Mouse (Mus musculus) neural tube, embryonic 13.5 days (tissue): ENCODE measurements around the gene Eef2k. TPM values are rescaled to one million over a fixed set of nuclear protein-coding genes. Genes with fewer than 3 reads are reported as not detected.
A peak's percentile ranks its signal among the peaks of the same experiment; 100 is the strongest.

ENCODE experiments used
- ATAC-seq: fragments of 200-750 bp; cut with Nextera tagmentation; 2 replicates; pipeline ENCODE4 v1.8.0; 2017; ENCODE audit warnings: low read depth, mild to moderate bottlenecking, moderate TSS enrichment, moderate library complexity
- H3K27ac ChIP-seq: fragments of 300-500 bp; sonication (generic); replicated peaks from 2 replicates; pipeline ENCODE4 v1.5.1; 2015; ENCODE audit warnings: moderate library complexity, mild to moderate bottlenecking, inconsistent platforms
- H3K27me3 ChIP-seq: fragments of 300-500 bp; sonication (generic); 2 replicates; pipeline ENCODE4 v1.6.1; 2015; ENCODE audit warnings: mild to moderate bottlenecking, inconsistent platforms
- H3K36me3 ChIP-seq: fragments of 300-500 bp; sonication (generic); 2 replicates; pipeline ENCODE4 v1.6.1; 2015; ENCODE audit warnings: mild to moderate bottlenecking, inconsistent platforms
- H3K4me1 ChIP-seq: fragments of 300-500 bp; sonication (generic); replicated peaks from 2 replicates; pipeline ENCODE4 v1.6.1; 2015; ENCODE audit warnings: inconsistent platforms
- H3K4me2 ChIP-seq: fragments of 300-500 bp; sonication (generic); 2 replicates; pipeline ENCODE4 v1.6.1; 2015; ENCODE audit warnings: inconsistent platforms, mild to moderate bottlenecking, moderate library complexity
- H3K4me3 ChIP-seq: fragments of 300-500 bp; sonication (generic); 2 replicates; pipeline ENCODE4 v1.5.1; 2015; ENCODE audit warnings: mild to moderate bottlenecking, inconsistent platforms
- H3K9ac ChIP-seq: fragments of 300-500 bp; sonication (generic); 2 replicates; pipeline ENCODE4 v1.6.1; 2015; ENCODE audit warnings: moderate library complexity, mild to moderate bottlenecking, inconsistent platforms
- H3K9me3 ChIP-seq: fragments of 300-500 bp; sonication (generic); 2 replicates; pipeline ENCODE4 v1.6.1; 2016; ENCODE audit warnings: inconsistent platforms
- WGBS: fragments of 180-500 bp; shearing (Covaris S2); methylation state at CpG from one replicate; pipeline ENCODE4 v1.1.7; 2015; 5-methylcytosine and 5-hydroxymethylcytosine counted together
- polyA plus RNA-seq: library from polyadenylated mRNA; unstranded; fragments of >200 nt; fragmentation: Nextera tagmentation; extraction: Ambion mirVana; gene quantifications from 2 replicates; pipeline ENCODE4 v1.2.1, GENCODE M21; 2015

The Eef2k gene
- polyA plus RNA-seq, 1 experiment from 2014 or later, result 29.2 TPM

DNA sequence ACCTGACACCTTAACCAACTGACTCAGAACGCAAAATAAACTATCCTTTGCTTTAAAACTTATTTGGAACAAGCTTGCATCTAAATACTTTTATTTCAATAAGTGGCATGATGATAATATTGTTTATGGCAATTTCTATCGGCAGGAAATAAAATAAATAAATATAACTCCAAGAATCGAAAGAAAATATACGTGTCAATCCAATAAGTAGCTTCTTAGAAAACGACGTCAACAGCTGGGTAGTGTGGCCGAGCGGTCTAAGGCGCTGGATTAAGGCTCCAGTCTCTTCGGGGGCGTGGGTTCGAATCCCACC is 74.6 kb downstream of the Eef2k start:
- Histone ChIP-seq H3K4me2 (peak overlapping the region; percentile 30), H3K27me3 (no peaks in the 10 kb centered on the region), H3K4me1 (peaks cover 23% of the 10 kb centered on the region), H3K9ac (no peak overlapping the region), H3K27ac (no peak overlapping the region), H3K36me3 (no peaks in the 10 kb centered on the region), H3K9me3 (no peaks in the 10 kb centered on the region), H3K4me3 (peak overlapping the region; percentile 96)
- ATAC-seq, result peak; percentile 88
- WGBS, result 9% methylated on average over 12 of the region's 12 CpGs

DNA sequence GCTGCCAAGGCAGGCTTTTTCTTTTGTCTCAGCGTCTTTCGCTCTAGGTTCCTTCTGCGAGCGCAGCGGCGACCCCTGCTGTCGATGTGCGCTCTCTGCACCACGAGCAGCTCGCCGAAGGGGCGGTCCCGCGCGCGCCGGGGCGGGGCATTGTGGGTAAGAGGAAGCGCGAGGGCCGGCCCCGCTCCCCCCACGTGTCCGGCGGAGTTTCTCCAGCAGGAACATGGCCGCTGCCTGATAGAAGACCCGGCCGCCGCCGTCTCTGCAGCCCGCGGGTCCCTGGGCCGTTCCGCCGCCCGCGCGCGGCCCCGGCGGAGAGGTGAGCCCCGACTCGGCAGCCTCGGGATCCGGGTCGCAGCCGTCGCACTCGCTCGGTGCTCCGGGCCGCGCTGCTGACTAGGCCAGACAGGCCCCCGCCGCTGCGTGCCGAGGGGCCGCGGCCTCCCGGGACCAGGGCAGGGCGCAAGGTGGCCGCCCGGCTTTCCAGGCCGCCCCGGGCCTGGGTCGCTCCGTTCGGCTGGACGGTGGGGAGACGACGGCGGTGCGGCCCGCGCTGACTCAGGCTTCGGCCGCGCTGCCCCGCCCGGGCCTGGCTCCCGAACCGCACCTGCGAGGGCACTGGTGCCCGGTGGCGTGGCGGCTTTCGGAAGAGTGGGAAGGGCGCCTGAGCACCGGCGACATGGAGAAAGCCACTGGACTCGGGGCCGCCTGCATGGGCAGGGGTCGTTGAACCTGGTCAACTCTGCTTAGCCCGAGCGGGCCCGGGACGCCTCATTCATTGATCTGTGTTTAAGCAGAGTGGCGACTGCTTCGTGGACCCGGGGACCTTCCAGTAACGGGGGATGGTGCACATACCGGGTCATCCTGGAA is 75.2 kb downstream of the Eef2k start, which contains the start of gene Polr3e:
Polr3e (plus strand) TSS at position 153 of the 870 bp plus-strand sequence.
- peak within 1 kb of the TSS; percentile 96 for H3K4me3 ChIP-seq
- under 1% methylated on average over 102 of the region's 102 CpGs for WGBS
- peak within 1 kb of the TSS; percentile 84 for H3K27ac ChIP-seq
- H3K36me3 ChIP-seq, result no peaks in the 10 kb centered on the region
- no peaks in the 10 kb centered on the region for H3K9me3 ChIP-seq
- H3K4me1 ChIP-seq, result peaks cover 23% of the 10 kb centered on the region
- ATAC-seq, result peak; percentile 95
- H3K9ac ChIP-seq, result peak within 1 kb of the TSS; percentile 93
- peak within 1 kb of the TSS; percentile 68 for H3K4me2 ChIP-seq
- H3K27me3 ChIP-seq, result no peaks in the 10 kb centered on the region

DNA sequence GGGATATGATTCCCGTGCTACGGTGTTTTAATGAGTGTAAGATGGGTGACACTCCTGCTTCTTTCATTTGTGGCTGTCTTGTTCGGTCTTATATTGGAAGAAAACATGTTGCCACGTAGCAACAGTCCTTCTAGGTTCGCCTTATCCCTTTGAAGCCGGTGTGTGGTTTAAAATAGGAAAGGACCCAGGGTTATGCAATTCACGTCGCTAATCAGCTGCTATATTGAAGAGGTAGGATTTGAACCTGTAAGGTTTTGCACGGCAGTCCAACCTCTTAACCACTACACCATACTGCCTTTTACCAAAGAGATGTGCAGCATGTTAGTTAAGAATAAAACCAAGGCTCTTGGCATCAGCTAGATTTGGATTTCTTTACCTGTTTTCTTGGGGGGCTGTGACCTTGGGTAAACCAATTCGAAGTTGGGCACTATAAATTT is 75.9 kb downstream of the Eef2k start:
- Histone ChIP-seq H3K36me3 (0 out of 2 replicates have a peak, but pooled peaks cover 5% of the 10 kb centered on the region), H3K4me1 (peaks cover 23% of the 10 kb centered on the region), H3K9ac (peak overlapping the region; percentile 93), H3K27ac (peak overlapping the region; percentile 84), H3K4me3 (peak overlapping the region; percentile 96), H3K27me3 (no peaks in the 10 kb centered on the region), H3K4me2 (peak overlapping the region; percentile 68), H3K9me3 (no peaks in the 10 kb centered on the region)
- ATAC-seq, result peak; percentile 44
- 6% methylated on average over 10 of the region's 10 CpGs for WGBS

DNA sequence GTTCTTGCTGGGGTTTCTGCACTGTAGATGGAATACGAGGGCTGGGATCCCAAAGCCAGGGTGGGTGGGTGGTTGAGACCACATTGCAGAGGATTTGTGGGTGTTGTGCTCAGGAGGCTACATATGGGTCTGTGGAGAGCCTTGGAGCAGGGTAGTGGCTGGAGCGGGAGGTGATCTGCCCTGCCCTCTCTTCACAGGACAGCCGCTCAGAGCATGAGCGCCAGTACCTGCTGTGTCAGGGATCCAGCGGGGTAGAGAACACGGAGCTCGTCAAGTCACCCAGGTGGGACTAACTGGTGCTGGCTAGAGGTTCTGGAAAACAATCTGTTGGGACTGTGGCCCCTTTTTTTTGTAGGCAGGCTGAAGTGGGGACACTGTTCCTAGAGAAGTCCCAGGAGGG is 90.5 kb downstream of the Eef2k start:
- H3K27me3 ChIP-seq, result no peaks in the 10 kb centered on the region
- H3K4me3 ChIP-seq, result no peak overlapping the region
- no peaks in the 10 kb centered on the region for H3K9me3 ChIP-seq
- H3K36me3 ChIP-seq, result peaks cover 92% of the 10 kb centered on the region
- no peaks in the 10 kb centered on the region for H3K4me1 ChIP-seq
- no peak overlapping the region for H3K9ac ChIP-seq
- no peak overlapping the region for H3K27ac ChIP-seq
- no peak overlapping the region for H3K4me2 ChIP-seq
- WGBS, result 97% methylated on average over 7 of the region's 7 CpGs
- no peak for ATAC-seq

DNA sequence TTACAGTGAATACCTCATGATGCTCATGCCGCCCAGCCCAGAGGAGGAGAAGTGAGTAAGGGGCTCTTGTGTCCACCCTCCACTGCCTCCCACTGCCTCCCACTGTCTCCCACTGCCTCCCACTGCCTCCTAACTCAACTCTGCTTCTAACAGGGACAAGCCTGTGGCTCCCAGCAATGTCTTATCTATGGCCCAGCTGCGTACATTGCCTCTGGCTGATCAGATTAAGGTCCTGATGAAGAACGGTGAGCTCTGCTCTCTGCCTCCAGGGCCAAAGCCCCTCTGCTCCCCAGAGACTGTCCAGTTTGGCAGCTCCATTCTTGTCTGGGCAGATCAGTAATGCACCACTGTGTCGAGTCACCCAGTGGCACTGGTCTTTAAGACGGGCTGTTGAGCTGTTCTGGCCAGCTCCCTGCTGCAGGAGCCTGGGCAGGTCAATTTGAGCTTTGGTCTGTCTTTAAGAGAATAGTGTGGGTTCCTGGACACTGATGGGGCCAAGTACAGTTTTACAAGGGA is 91.1 kb downstream of the Eef2k start:
- Histone ChIP-seq H3K4me2 (no peak overlapping the region), H3K9me3 (no peaks in the 10 kb centered on the region), H3K27ac (no peak overlapping the region), H3K9ac (no peak overlapping the region), H3K4me1 (no peaks in the 10 kb centered on the region), H3K4me3 (no peak overlapping the region), H3K36me3 (peaks cover 92% of the 10 kb centered on the region), H3K27me3 (no peaks in the 10 kb centered on the region)
- no peak for ATAC-seq
- 86% methylated on average over 4 of the region's 5 CpGs for WGBS

DNA sequence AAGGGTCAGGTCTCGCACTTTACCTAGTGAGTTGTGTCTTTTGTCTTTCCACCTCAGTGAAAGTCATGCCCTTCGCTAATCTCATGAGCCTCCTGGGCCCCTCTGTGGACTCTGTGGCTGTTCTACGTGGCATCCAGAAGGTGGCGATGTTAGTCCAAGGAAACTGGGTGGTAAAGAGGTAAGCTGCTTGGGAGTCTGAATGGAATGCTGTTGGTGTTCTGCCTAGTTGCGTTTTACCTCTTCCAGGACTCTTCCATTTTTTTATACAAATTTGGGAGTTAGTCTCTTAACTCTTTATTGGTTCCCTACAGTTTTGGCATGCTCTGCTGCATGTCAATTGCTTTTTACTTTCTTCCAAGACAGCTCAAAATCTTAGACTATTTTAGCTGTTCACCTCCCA is 92.1 kb downstream of the Eef2k start:
- Histone ChIP-seq H3K27me3 (no peaks in the 10 kb centered on the region), H3K4me2 (no peak overlapping the region), H3K4me1 (no peaks in the 10 kb centered on the region), H3K9ac (no peak overlapping the region), H3K9me3 (no peaks in the 10 kb centered on the region), H3K27ac (no peak overlapping the region), H3K36me3 (peaks cover 92% of the 10 kb centered on the region), H3K4me3 (no peak overlapping the region)
- ATAC-seq, result no peak
- 42% methylated on average over 5 of the region's 5 CpGs for WGBS

DNA sequence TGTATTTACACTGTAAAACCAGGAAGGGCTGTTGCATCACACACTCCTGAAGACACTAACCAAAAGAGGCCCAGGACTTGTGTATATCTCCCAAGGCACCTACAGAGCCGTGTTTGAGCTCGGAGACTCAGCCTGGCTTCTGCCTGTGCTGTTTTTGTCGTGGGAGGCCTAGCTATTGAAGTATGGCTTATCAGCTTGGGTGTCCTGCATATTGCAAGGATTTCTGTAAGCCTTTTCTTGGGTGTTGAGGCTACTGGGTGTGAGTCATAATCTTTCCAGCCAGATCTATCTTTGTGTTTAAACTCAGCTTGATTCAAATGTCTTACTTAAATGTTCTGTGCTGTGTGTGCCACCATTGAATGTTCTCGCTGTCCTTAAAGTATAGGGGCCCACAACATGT is 93.9 kb downstream of the Eef2k start:
- no peak overlapping the region for H3K4me2 ChIP-seq
- no peak overlapping the region for H3K27ac ChIP-seq
- H3K36me3 ChIP-seq, result peaks cover 94% of the 10 kb centered on the region
- no peaks in the 10 kb centered on the region for H3K9me3 ChIP-seq
- no peak overlapping the region for H3K4me3 ChIP-seq
- H3K4me1 ChIP-seq, result no peaks in the 10 kb centered on the region
- H3K27me3 ChIP-seq, result no peaks in the 10 kb centered on the region
- no peak for ATAC-seq
- H3K9ac ChIP-seq, result no peak overlapping the region
- WGBS, result 89% methylated on average over 4 of the region's 4 CpGs

DNA sequence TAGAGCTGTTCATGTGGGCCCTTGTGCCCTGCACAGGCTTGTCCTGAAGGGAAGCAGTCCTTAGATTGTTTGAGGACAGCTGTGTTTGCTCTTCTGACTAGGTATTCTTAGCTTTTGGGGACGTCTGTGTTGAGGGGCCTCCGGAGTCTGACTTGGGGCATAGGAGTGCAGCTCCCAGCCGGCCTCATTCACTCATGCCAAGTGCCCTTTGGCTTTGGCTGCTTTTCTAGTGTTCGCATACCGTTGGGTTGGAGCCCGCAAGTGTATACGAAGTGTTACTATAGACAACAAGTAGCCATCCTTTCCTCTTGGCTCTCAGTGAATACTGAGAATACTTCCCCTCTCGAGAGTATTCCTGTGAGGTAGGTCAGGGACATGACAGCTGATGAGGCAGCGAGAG is 95.6 kb downstream of the Eef2k start:
- H3K27me3 ChIP-seq, result no peaks in the 10 kb centered on the region
- H3K9me3 ChIP-seq, result no peaks in the 10 kb centered on the region
- H3K9ac ChIP-seq, result no peak overlapping the region
- H3K4me3 ChIP-seq, result no peak overlapping the region
- WGBS, result 91% methylated on average over 9 of the region's 9 CpGs
- no peak overlapping the region for H3K4me2 ChIP-seq
- peaks cover 94% of the 10 kb centered on the region for H3K36me3 ChIP-seq
- no peak for ATAC-seq
- H3K27ac ChIP-seq, result no peak overlapping the region
- no peaks in the 10 kb centered on the region for H3K4me1 ChIP-seq

DNA sequence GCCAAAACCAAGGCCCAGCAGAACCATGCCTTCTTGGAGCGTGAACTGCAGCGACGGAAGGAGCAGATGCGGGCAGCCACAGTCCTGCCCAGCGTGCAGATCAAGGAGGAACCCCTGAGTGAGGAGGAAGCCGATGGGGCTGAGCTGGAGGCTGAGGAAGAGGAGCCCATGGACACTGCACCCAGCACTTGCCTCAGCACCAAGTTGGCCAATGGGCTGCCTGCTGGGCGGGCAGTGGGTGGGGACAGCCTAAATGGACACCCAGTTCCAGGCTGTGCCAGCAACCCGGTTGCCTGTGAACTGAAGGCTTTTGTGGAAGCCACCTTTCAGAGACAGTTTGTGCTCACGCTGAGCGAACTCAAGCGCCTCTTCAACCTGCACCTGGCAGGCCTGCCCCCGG is 97.7 kb downstream of the Eef2k start:
- Histone ChIP-seq H3K4me2 (no peak overlapping the region), H3K4me1 (no peaks in the 10 kb centered on the region), H3K4me3 (no peak overlapping the region), H3K27ac (no peak overlapping the region), H3K27me3 (no peaks in the 10 kb centered on the region), H3K9me3 (no peaks in the 10 kb centered on the region), H3K36me3 (peaks cover 91% of the 10 kb centered on the region), H3K9ac (no peak overlapping the region)
- WGBS, result 92% methylated on average over 12 of the region's 12 CpGs
- no peak for ATAC-seq

DNA sequence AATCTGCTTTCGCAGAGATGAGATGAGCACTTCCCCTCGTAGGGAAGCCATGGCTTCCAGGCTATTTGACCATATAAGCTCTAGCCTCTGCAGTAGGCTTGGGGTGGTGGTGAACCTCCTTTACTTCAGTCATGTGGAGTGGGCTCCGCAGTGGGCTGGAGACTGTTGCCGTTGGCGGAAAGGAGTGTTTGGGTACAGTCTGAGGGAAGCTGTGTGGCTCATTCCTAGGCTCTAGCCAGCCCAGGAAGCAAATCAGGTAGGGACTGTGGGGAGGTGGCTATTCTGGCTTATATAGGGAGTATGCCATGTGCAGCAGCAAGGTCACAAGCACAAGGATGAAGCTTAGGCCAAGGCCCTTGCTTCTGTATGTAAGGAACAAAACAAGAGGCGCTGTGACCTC is 98.6 kb downstream of the Eef2k start:
- no peak overlapping the region for H3K27ac ChIP-seq
- no peaks in the 10 kb centered on the region for H3K9me3 ChIP-seq
- no peak overlapping the region for H3K4me3 ChIP-seq
- no peak overlapping the region for H3K4me2 ChIP-seq
- H3K27me3 ChIP-seq, result no peaks in the 10 kb centered on the region
- H3K4me1 ChIP-seq, result no peaks in the 10 kb centered on the region
- peaks cover 89% of the 10 kb centered on the region for H3K36me3 ChIP-seq
- no peak for ATAC-seq
- WGBS, result 93% methylated on average over 6 of the region's 6 CpGs
- no peak overlapping the region for H3K9ac ChIP-seq

DNA sequence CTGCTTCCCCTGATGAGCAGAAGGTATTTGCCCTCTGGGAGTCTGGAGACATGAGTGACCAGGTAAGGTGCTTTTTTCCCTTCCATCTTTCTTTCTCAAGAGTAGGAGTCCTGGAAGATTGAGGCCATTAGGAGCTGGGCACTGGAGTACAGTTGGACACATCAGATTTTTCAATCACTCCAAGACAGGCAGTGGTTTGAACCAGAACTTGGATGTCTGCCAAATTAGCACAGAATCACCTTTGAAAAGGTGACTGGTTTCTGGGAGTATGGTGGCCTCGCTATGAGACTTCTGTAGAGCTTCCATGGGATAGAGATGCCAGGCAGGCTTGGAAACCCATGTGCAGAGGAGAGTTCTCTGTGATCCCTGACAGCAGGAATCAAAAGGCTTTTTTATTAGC is 99.9 kb downstream of the Eef2k start:
- Histone ChIP-seq H3K9ac (no peak overlapping the region), H3K4me3 (no peak overlapping the region), H3K27me3 (no peaks in the 10 kb centered on the region), H3K36me3 (peaks cover 82% of the 10 kb centered on the region), H3K9me3 (no peaks in the 10 kb centered on the region), H3K4me1 (no peaks in the 10 kb centered on the region), H3K27ac (no peak overlapping the region), H3K4me2 (no peak overlapping the region)
- WGBS, result 90% methylated on average over 1 of the region's 1 CpGs
- no peak for ATAC-seq

DNA sequence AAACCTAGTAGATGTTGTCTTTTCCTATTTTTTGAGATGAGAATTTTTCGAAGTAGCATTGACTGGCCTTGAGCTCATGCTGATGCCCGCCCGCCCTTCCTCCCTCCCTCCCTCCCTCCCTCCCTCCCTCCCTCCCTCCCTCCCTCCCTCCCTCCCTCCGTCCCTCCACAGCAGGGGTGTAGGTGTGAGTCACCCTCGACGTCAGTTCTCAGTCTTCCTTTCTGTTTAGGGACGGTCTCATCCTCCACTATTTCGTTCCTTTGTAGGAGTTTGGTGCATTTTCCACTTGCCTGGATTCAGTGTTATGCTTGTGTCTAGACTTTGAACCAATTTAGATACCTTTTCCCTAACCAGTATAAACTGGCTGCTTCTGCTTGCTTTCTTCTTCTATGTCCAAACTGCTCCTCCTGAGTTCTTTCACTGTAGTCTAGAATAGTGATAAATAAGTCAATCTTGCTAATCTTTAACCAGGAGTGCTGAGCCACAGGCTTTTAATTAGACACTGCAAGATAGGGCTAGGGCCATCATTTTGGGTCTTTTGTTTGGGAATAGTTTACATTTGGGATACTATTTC is 101.4 kb downstream of the Eef2k start:
- H3K36me3 ChIP-seq, result peaks cover 79% of the 10 kb centered on the region
- no peak for ATAC-seq
- H3K9me3 ChIP-seq, result no peaks in the 10 kb centered on the region
- H3K27me3 ChIP-seq, result no peaks in the 10 kb centered on the region
- H3K4me2 ChIP-seq, result no peak overlapping the region
- no peak overlapping the region for H3K9ac ChIP-seq
- no peaks in the 10 kb centered on the region for H3K4me1 ChIP-seq
- no peak overlapping the region for H3K4me3 ChIP-seq
- no peak overlapping the region for H3K27ac ChIP-seq
- WGBS, result 69% methylated on average over 7 of the region's 8 CpGs
